Mouse (Mus musculus): ENCODE measurements at regions not wholly inside any gene's neighbourhood (a gene's known extent, or its start where the extent isn't known, plus 50 kb on each side); places are given as distances from the start of the nearest gene placed in this dataset.

DNA sequence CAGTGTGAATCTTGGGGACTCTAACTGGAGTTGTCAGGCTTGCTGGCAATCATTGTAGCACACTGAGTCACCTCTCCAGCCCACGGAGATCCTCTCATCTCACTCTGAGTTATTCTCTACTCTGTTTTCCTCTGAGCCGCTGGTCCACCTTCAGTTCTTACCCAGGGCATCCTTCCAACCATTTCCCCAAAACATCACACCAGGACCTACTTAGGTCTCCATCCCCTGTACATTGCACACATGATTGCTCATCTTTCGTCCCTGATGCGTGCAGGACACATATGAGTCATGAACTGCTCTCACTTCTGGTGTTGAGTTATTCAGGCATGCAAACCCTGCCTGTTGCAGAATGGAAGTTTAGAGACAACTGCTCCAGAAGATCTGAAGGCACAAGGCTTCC, 326.1 kb upstream of the Npvf start:
- no peak for TF ChIP-seq CTCF (IDR thresholded peaks at IDR 0.05; ENCODE audit: low read depth)
- TF ChIP-seq EP300 (optimal IDR thresholded peaks at IDR 0.05): no peak

Data from stomach, postnatal 0 days (tissue).